Mouse (Mus musculus) v-Abl transformed pro-B cells (cell line): ENCODE results near the gene H3f3b.

Experiments used
- in situ Hi-C, 2 experiments: fragments of 400-800 bp; cut with MboI; formaldehyde crosslinking; loops; one replicate each; pipeline ENCODE4 v1.15.1; 2025; ENCODE audit not compliant: unreplicated experiment in 2 of 2

The H3f3b gene

DNA sequence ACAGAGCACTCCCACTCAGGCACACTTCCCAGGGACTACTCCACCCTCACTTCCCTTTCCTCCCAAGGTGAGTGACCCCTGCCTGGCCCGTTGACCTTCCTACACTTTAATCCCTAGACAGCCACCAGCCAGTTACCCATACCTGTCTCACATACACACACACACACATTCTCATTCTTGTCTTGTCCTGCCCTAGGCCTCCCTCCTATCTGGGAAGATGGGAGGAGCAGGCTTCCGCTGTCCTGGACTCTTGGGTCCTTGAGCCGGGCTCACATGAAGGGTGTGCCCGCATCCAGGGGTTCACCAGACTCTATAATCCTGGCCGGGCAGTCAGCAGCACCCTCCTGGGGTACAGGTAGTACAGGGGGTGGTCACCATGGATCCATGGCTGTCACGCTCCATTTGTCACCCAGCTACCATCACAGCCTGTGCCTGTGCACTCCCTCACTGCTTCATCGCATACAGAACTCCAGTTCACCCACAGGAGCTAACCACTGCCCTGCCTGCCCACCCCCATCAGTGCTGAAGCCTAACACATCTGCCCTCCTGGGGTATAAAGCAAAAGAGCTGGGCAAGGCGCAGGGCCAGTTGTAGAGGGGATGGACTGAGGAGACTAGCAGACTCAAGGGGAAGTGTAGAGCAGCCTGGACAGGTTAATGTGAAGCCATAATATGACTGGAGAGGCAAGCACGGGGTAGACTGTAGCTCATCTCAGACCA lies 21.9 kb downstream of the H3f3b start:
- in situ Hi-C loops = no loop called here

GRCm38 (mm10) chr11:116004840-116005700 lies 22.7 kb downstream of the H3f3b start:
- in situ Hi-C loops = no loop called here

DNA sequence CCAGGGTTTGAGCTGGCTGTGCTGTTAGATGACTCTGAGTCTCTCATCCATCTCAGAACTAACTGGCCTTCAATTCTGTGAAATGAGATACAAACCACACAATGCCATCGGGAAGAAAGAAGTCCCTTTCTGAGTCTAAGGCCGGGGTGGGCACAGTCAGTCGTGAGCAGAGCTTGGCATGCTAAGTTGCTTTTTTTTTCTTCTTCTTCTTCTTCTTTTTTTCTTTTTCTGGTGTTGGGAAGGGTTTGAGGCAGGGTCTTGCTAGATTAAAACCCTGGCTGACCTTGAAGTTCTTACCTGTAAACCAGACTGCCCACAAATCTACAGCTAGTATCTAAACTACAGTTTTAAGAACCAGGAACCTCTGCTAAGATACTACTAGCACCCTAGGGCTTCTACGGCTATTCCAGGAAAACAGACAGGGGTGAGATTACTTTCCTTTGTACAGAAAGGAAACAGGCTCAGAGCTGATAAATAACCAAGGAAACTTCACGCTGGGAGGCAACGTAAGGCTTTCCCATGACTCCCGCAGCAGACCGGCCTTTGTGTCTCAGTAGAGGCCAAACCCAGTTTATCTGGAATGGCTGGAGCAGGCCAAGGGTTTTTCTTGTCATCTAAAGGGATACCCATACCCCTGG lies 23.5 kb downstream of the H3f3b start:
- in situ Hi-C loops = no loop called here

- in situ Hi-C loops = no loop called here
Observed at GRCm38 (mm10) chr11:116002894-116003293, 24.9 kb downstream of the H3f3b start.

DNA sequence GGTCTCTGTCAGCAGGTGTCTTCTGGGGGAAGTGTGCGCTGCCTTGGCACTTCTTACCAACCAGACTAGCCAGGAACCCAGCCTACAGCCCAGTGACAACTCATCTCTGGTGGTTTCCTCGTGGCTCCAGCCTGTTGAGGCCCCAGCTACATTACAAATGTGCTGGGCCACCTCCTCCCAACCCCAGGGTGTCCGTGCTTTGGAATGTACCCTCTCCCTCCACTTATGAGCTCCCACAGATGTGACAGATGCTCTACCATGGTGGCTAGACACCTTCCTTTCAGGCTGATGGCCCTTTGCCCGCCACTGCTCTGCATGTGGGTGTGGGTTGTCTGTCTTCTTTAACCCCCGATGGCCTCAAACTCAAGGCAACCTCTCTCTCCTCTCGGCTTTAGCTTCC lies 26.0 kb downstream of the H3f3b start:
- in situ Hi-C loops = no loop called here

DNA sequence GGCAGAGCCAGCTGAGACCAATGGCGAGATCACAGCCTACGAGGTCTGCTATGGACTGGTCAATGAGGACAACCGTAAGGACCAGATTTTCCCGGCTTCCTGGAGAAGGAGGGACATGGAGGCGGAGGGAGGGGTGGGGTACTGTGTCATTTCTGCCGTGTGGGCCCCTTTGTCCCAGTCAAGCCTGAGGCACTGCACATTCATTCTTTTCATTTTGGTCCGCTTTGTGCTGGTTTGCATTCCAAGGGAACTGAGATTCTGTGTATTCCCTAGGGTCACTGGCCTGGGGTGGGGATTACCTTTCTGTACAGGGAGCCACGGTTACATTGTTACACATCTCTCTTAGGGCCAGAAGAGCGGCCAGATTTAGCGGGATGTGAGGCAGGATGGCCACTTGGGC lies 27.2 kb downstream of the H3f3b start:
- in situ Hi-C loops = no loop called here

- in situ Hi-C loops = loop anchor here (5.0 to 10.0 kb wide), 2 partner anchors 55 to 62 kb away; no protein-coding TSS in a partner anchor
Observed at GRCm38 (mm10) chr11:115999538-116000143, 28.1 kb downstream of the H3f3b start.

DNA sequence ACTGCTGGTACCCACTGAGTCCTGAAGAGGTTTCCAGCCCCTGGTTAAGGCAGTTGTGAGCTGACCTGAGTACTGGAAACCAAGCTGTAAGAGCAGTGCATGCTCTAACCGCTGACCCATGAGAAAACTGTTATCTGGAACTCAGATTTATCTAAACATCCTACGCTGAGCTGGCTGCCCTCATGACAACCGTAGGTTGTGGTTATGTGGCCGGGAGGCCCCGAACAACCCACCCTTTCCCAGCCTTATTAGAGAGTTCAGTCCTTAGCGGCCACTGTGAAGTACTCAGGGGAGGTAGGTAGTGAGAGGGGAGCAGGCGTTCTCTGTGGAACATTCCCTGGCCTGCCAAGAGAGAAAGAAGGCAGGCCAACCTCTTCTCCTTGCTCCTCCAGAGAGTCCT lies 28.7 kb downstream of the H3f3b start:
- in situ Hi-C loops = loop anchor here (5.0 to 10.0 kb wide), 2 partner anchors 54 to 62 kb away; no protein-coding TSS in a partner anchor

- in situ Hi-C loops = loop anchor here (5.0 to 10.0 kb wide), 2 partner anchors 53 to 60 kb away; no protein-coding TSS in a partner anchor
Observed at GRCm38 (mm10) chr11:115997662-115998061, 30.1 kb downstream of the H3f3b start.

GRCm38 (mm10) chr11:115997047-115997446 lies 30.7 kb downstream of the H3f3b start:
- in situ Hi-C loops = loop anchor here (5.0 to 10.0 kb wide), 2 partner anchors 52 to 60 kb away; no protein-coding TSS in a partner anchor

- in situ Hi-C loops = loop anchor here (5.0 to 10.0 kb wide), 2 partner anchors 50 to 58 kb away; no protein-coding TSS in a partner anchor
Observed at GRCm38 (mm10) chr11:115995256-115995655, 32.5 kb downstream of the H3f3b start.

- in situ Hi-C loops = loop anchor here in 1 of 2 experiments (10.0 kb wide), 1 partner anchor 47 kb away; no protein-coding TSS in a partner anchor
Observed at GRCm38 (mm10) chr11:115992098-115992497, 35.7 kb downstream of the H3f3b start.

GRCm38 (mm10) chr11:115989686-115990085 lies 38.1 kb downstream of the H3f3b start:
- in situ Hi-C loops = loop anchor here in 1 of 2 experiments (10.0 kb wide), 1 partner anchor 45 kb away; no protein-coding TSS in a partner anchor

DNA sequence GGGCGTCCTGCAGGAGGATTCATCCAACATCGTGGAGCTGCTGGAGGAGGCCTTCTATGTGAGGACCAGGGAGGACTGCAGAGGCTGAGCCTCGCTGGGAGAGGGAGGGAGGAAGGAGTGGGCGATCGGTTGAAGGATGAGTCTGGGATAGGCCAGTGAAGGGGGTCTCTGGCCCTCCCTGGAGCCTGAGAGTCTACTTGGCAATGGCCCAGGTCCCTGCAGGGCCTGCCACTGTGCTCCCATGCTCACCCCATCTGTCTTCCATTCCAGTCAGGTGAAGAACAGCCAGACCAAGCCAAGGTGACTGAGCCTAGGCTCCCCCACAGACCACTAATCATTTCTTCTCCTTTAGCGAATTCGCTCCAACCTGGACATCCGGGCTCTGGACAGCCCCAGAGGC lies 44.5 kb downstream of the H3f3b start:
- in situ Hi-C loops = no loop called here

DNA sequence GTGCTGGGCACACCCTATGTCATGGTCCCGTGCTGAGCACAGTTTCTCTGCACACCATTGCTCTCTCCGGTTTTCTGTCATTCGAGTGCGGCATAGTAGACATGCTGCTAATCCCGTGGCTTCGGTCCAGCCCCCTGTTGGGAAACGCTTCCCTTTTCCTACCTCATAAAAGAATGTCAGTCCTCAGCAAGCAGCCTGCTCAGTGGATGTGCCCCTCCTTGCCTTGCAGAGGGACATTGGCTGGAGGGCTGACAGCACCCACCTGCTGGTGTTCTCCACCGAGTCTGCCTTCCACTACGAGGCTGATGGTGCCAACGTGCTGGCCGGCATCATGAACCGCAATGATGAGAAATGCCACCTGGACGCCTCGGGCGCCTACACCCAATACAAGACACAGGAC lies 45.3 kb downstream of the H3f3b start:
- in situ Hi-C loops = no loop called here

DNA sequence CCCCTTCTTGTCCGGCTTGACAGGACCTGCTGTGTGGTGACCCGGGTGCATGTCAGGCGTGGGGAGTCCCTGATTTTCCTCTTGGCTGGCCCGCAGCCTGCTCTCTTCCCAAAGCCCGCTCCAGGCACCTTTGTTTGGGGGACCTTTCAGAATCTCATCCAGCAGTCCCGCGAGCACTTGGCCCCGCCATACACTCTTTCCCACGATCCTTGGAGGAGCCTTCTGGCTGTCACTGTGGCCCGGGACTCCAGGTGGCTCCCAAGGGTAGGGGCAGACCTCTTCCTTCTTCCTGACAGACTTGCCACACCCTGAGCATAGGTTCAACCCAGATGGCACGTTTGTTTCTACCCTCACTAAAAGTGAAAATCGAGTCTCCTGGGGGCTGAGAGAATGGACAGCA lies 52.2 kb downstream of the H3f3b start:
- in situ Hi-C loops = no loop called here

DNA sequence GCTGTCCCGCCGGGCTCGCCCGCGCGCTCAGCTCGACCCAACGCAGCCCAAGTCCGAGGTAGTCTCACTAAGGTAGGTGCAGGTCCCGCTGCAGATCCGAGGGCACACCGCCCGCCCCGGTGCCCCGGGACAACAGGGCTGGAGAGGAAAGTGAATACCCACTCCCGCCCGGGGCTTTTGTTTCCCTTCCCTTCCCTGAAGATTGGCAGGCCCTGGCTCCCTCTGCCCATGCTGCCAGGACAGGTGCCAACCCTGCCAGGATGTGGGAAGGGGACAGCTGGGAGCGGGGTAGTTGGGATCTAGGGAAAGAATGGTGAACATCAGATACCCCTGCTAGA lies 52.7 kb downstream of the H3f3b start:
- in situ Hi-C loops = no loop called here

DNA sequence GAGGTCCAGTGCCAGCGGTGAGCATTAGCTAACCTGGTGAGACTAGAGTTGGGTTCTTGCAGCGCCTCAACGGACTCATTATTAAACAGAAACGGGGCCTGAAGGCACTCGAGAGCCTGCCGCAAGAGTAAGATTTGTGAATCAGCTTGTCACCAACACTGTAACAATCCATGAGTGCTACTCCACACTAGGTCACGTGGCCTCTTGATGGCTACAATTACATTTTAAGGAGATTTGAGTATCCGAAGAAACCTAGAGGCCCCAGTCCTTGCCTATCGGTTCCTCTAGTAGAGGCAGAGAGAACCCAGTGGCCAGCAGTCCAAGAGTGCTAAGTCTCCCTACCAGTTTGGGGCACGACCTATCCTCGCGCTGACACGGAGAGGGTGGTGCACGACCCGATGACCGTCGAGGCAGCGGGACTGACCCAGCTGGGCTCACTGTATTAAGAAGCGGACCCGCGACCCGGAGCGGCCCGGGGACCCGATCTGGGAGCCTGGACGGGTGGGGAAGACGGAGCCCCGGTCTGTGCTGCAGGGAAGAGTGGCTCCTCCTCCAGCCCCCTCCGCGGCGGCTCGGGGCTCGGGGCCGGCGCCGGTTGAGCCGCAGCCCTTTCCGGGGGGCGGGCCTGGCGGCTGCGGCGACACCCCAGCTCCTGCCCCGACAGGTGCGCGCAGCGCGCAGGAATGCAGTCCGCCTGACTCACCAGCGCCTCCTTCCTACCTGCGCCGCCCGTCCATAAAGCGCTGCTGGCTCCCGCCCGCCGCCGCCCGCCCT lies 53.3 kb downstream of the H3f3b start, which contains the start of gene Itgb4:
Itgb4 (plus strand) TSS at position 401 of the 774 bp plus-strand sequence.
- in situ Hi-C loops = no loop called here
